ENCODE assay signal across 1 mouse cellular context in the genomic region with DNA sequence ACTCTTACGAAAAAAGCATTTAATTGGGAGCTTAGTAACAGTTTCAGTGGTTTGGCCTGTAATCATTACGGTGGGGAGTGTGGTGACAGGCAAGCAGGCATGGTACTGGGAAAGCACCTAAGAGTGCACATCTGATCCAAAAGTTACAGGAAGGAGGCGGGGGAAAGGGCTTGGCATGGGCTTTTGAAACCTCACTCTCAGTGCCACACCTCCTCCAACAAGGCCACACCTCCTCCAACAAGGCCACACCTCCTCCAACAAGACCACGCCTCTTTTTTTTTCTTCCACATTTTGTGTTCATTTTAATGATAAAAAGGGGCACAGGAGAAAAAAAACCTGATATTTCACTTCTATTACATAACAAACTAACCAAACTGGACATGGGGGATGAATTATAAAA.
TF ChIP-seq lines count a peak whose summit lies in the region.

No protein-coding gene starts in this region.

TF ChIP-seq in CH12.LX, 34 proteins besides CTCF, POLR2A, EP300 and RAD21 (continued from another document):
- TF ChIP-seq NELFE (IDR thresholded peaks at IDR 0.05; ENCODE audit: low read depth, low read length) (no peak), ZKSCAN1 (IDR thresholded peaks at IDR 0.05; ENCODE audit: borderline replicate concordance, low read depth, low read length) (no peak), ETS1 (conservative IDR thresholded peaks at IDR 0.05; ENCODE audit: low read depth, low read length) (0 out of 2 replicates have a peak, but pooled peaks have one; percentile 19), E2F4 (IDR thresholded peaks at IDR 0.05; ENCODE audit: insufficient replicate concordance, low read depth, low read length) (no peak), CHD2 (IDR thresholded peaks at IDR 0.05; ENCODE audit: low read length) (no peak), MAZ (IDR thresholded peaks at IDR 0.05; ENCODE audit: low read depth, low read length) (no peak), UBTF (IDR thresholded peaks at IDR 0.05; ENCODE audit: low read depth, low read length) (no peak), CHD1 (IDR thresholded peaks at IDR 0.05; ENCODE audit: low read depth, low read length) (no peak), GABPA (IDR thresholded peaks at IDR 0.05; ENCODE audit: insufficient replicate concordance, low read depth, low read length) (no peak), MXI1 (IDR thresholded peaks at IDR 0.05; ENCODE audit: low read depth, low read length) (peak; percentile 32), JUN (IDR thresholded peaks at IDR 0.05; ENCODE audit: insufficient read depth, low read depth, low read length) (no peak), MAFK (IDR thresholded peaks at IDR 0.05; ENCODE audit: insufficient replicate concordance, low read length) (no peak), BHLHE40 (IDR thresholded peaks at IDR 0.05; ENCODE audit: low read depth, low read length) (no peak), KAT2A (IDR thresholded peaks at IDR 0.05; ENCODE audit: insufficient replicate concordance, low read length) (no peak), JUND (conservative IDR thresholded peaks at IDR 0.05; ENCODE audit: low read depth, low read length) (no peak)
